ENCODE assay signal across 9 mouse cellular contexts in genomic region chr19:10323362-10323837, GRCm38 (mm10). TPM values are rescaled to one million over a fixed set of nuclear protein-coding genes. Genes with fewer than 3 reads are reported as not detected.
A peak's percentile ranks its signal among the peaks of the same experiment; 100 is the strongest.
DNase-seq lines count a peak whose midpoint lies in the region; ATAC-seq and TF ChIP-seq lines count a peak whose summit lies in the region.
"Had no signal": no experiment of that assay in that cellular context is flagged by ENCODE, and none has a peak within 500 bp of the region (broad histone marks: within the 10 kb centered on the region; RNA-seq: fewer than 3 reads in every experiment).

No protein-coding gene starts in this region.

- no peak overlapping the region for H3K4me3 ChIP-seq in kidney, embryonic 14.5 days (ENCODE audit: low read length)
- H3K4me3 ChIP-seq: limb, embryonic 15.5 days had no signal

- H3K9me3 ChIP-seq in kidney, embryonic 14.5 days (ENCODE audit: control insufficient read depth, low read length), result no peaks in the 10 kb centered on the region
- H3K9me3 ChIP-seq: limb, embryonic 15.5 days had no signal

- H3K36me3 ChIP-seq in kidney, embryonic 14.5 days (ENCODE audit: control insufficient read depth, insufficient read depth, low read length), result no peaks in the 10 kb centered on the region
- H3K36me3 ChIP-seq: limb, embryonic 15.5 days had no signal

- WGBS in kidney, embryonic 14.5 days, result 20% methylated on average over 9 of the region's 9 CpGs

- peak; percentile 57 for DNase-seq in kidney, postnatal 10 days
- DNase-seq in brain, embryonic 14.5 days (ENCODE audit: low read depth), result peak; percentile 69
- peak; percentile 33 to 60 for DNase-seq in kidney, postnatal 4 days
- DNase-seq in retina, embryonic 14.5 days (ENCODE audit: low spot score), result peak; percentile 32
- no peak for DNase-seq in left cerebral cortex, adult 18-20 months (ENCODE audit: low spot score in 2 of 2)
- no peak for DNase-seq in natural killer cell, adult 2 months (ENCODE audit: low spot score in 2 of 2)

- no peak for ATAC-seq in kidney, embryonic 14.5 days (ENCODE audit: low FRiP score, low TSS enrichment)

- TF ChIP-seq POLR2A in brain, embryonic 14.5 days (IDR thresholded peaks at IDR 0.05; ENCODE audit: borderline replicate concordance, extremely low read depth, insufficient read depth, insufficient read length, poor library complexity, severe bottlenecking), result no peak

- H3K4me1 ChIP-seq in kidney, embryonic 14.5 days (ENCODE audit: control insufficient read depth, insufficient read depth, low read length), result peaks cover 9% of the 10 kb centered on the region; the same call in 1 of the 2 replicates

- no peak overlapping the region for H3K9ac ChIP-seq in kidney, embryonic 14.5 days (ENCODE audit: low read depth, low read length)
- H3K9ac ChIP-seq: limb, embryonic 15.5 days had no signal

- H3K27ac ChIP-seq in kidney, embryonic 14.5 days (ENCODE audit: low read depth, low read length), result no peak overlapping the region
- H3K27ac ChIP-seq: limb, embryonic 15.5 days had no signal

- no peak overlapping the region for H3K4me2 ChIP-seq in kidney, embryonic 14.5 days (replicated peaks; ENCODE audit: low read depth, low read length)
- H3K4me2 ChIP-seq: limb, embryonic 15.5 days had no signal

- no peaks in the 10 kb centered on the region for H3K27me3 ChIP-seq in kidney, embryonic 14.5 days (ENCODE audit: control insufficient read depth, insufficient read depth, low read length)
- H3K27me3 ChIP-seq: limb, embryonic 15.5 days had no signal

- TF ChIP-seq CTCF in brain, embryonic 14.5 days (IDR thresholded peaks at IDR 0.05; ENCODE audit: borderline replicate concordance, extremely low read depth, insufficient read depth, insufficient read length), result no peak

RNA-seq across cellular contexts. Expression of gene Dagla, which starts 18.7 kb away (rescaled TPM):
- 2.2 and 3.0 TPM in 2 replicates for polyA plus RNA-seq in kidney, embryonic 14.5 days (2014; fragmentation: Nextera tagmentation; extraction: Ambion mirVana)
- 20.2 and 24.8 TPM in 2 replicates for polyA plus RNA-seq in brain, embryonic 14.5 days (2012; rRNA removed)
- total RNA-seq in left cerebral cortex, adult 18-20 months (2021), result 10 to 100 TPM; 82.5 to 83.4 TPM
- total RNA-seq: common myeloid progenitor, adult 5-6 weeks had no signal

Comparison
In these comparisons a context has a peak if more than half of its experiments do, and no peak if none do; other contexts are left out.
1. DNase-seq: peak in kidney, postnatal 10 days (single experiment), brain, embryonic 14.5 days (single experiment), kidney, postnatal 4 days (2 of 2) and retina, embryonic 14.5 days (single experiment); none in left cerebral cortex, adult 18-20 months (0 of 2) and natural killer cell, adult 2 months (0 of 2).